Mouse (Mus musculus): ENCODE data around the gene Pcdh10. TPM values are rescaled to one million over a fixed set of nuclear protein-coding genes. Genes with fewer than 3 reads are reported as not detected.

Gene Pcdh10
- total RNA-seq, 2 experiments from 2014 or later: 174 to 201 TPM

DNA sequence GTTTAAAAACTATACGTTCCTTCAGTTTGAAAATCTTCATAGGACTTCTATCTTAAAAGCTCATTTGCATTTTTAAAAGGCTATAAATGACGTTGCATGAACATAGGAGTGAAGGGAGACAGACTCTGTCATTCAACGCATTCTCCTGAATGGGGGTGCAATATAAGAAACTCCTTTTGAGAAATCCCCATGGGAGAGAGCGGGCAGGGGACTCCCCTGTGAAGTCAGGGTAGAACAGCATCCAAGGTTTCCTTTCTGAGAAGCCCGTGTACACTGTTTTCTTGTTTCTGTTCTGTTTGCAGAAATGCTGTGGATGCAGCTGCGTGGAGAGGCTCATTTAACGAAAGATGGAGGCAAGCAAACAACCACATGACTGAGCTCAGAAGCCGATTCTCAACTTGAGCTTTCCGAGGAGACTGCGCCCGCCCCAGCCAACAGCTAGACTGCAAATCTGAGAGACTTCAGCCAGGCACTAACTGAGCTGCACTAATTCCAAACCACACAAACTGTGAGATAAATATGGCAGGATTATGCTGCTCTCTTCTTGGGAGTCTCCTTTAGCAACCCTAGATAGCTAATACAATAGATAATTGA, 54.1 kb downstream of the Pcdh10 start:
- DNase-seq (ENCODE audit: low spot score in 2 of 2): peak in 1 of 2 experiments; percentile 43
- intact Hi-C loops (cut with DNase I): no loop called here
